Mouse (Mus musculus) lung, adult 2 months (tissue): Measurements from ENCODE around the gene Prr22.

Experiments used
- CTCF ChIP-seq: fragments of 200-500 bp; IDR thresholded peaks from 2 replicates; pipeline ENCODE4 v1.5.1; 2011; ENCODE audit warnings: mild to moderate bottlenecking, low read length, control low read depth; ENCODE audit not compliant: insufficient read depth
- POLR2A ChIP-seq: fragments of 200-500 bp; IDR thresholded peaks from 2 replicates; pipeline ENCODE4 v1.6.1; 2011; ENCODE audit warnings: low read depth, mild to moderate bottlenecking, control low read depth, low read length, borderline replicate concordance; ENCODE audit errors: extremely low read depth

DNA sequence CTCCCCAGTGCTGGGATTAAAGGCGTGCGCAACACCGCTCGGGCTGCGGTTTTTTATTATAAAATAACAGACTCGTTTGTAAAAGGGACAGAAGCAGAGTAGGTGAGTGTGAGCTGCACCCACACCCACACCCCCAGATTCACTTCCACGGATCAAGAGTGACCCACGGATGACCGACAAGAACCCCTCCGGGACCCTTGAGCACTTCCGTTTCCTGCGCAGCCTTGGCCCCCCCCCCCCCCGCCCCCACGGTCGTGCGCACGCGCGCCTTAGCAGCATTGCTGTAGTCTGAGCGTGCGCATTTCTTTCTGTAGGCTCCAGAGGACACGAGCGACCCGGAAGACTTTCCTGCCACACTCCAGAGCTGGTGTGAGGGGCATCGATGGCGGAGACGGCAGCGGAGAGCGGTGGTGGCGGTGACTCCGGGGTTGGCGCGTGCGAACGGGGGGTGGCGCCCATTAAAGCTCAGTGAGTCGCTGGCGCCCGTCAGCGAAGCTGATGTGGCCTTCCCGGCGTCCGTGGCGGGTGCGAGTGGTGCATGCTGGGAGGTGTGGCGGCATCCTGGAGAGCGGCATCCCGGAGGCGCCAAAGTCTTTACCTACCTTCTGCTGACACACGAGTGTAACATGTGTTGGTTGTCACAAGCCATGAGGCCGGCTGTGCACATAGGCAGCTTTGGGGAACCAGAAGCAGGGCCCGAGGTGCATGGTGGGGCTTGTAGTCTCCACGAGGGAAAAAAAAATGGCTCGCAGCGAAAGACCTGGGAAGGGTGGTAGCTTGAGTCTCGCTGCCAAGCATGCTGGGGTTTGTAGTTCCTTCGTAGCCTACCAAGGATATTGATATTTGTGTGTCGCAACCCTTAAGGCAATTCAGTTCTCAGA, 5.3 kb upstream of the Prr22 start, which contains the start of gene Dus3l:
- no peak for TF ChIP-seq CTCF
- peak; percentile 94; the same call in 1 of the 2 replicates for TF ChIP-seq POLR2A
